Mouse (Mus musculus) frontal cortex, adult (tissue): ENCODE results near the gene Sval3.

ENCODE experiments used
- ATAC-seq: cut with Nextera tagmentation; 2 replicates; pipeline ENCODE4 v1.9.2; 2017; ENCODE audit warnings: mild to moderate bottlenecking, moderate library complexity, mixed read lengths; ENCODE audit not compliant: low TSS enrichment

Gene Sval3

DNA sequence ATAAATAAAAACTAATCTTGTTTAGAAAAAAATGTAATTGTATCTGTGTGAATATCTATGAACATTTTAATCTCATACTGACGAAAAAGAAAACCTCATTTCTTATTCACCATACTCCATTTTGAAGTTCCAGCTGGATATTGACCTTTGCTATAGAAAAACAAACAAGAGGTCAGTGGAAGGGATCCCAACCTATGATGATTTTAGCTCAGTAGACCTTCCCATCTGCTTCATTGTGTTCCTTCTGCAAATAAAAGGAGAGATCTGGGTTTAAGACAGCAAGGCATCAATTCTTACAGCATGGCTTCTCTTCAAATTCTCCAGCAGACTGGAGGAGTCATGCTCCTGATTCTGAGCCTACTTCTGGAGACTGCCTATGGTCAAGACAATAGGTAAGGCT is at the start of gene Sval3:
TSS of gene Sval3 (plus strand) at position 301 of the 400 bp plus-strand sequence.
- ATAC-seq, result no peak

DNA sequence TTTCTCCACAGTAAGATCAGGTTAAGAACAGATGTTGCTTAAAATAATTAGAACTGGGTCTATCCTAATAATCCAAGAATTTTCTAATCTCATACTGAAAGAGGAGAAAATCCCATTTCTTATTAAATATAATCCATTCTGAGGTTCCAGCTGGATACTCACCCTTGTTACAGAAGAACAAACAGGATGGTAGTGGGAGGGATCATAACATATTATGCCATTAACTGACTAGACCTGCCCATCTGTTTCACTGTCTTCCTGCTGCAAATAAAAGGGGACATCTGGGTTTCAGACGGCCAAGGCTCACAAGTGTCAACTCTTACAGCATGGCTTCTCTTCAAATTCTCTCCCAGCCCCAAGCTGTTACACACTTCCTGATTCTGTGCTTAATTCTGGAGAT is 16.6 kb upstream of the Sval3 start, which contains the start of gene Sval1:
TSS of gene Sval1 (plus strand) at position 301 of the 400 bp plus-strand sequence.
- no peak for ATAC-seq
